In genomic region chr8:121124547-121125239, GRCm38 (mm10) we compare ENCODE assay signal across 11 mouse cellular contexts. TPM values are rescaled to one million over a fixed set of nuclear protein-coding genes. Genes with fewer than 3 reads are reported as not detected.
DNase-seq lines count a peak whose midpoint lies in the region; ATAC-seq and TF ChIP-seq lines count a peak whose summit lies in the region.
"Had no signal": no experiment of that assay in that cellular context is flagged by ENCODE, and none has a peak within 500 bp of the region (broad histone marks: within the 10 kb centered on the region; RNA-seq: fewer than 3 reads in every experiment).

No protein-coding gene starts in this region.

- 0 out of 2 replicates have a peak, but pooled peaks have one; percentile 5 for ATAC-seq in forebrain, embryonic 11.5 days (replicated peaks; ENCODE audit: low FRiP score)
- ATAC-seq in forebrain, postnatal 0 days: no peak
- ATAC-seq in midbrain, embryonic 11.5 days (ENCODE audit: low FRiP score): peak; percentile 23; the same call in 1 of the 2 replicates
- ATAC-seq in midbrain, postnatal 0 days (ENCODE audit: low FRiP score): no peak
- no peak for ATAC-seq in hindbrain, embryonic 16.5 days
- no peak; the same call in 1 of the 2 replicates for ATAC-seq in stomach, embryonic 15.5 days (ENCODE audit: insufficient read depth, low FRiP score, low read depth)

- no peak overlapping the region for H3K27ac ChIP-seq in forebrain, embryonic 11.5 days (ENCODE audit: low read depth, low read length)
- H3K27ac ChIP-seq in forebrain, postnatal 0 days (ENCODE audit: low read depth, low read length): no peak overlapping the region
- H3K27ac ChIP-seq in midbrain, embryonic 11.5 days (ENCODE audit: low read depth, low read length): no peak overlapping the region
- H3K27ac ChIP-seq in midbrain, postnatal 0 days (ENCODE audit: low read depth, low read length): no peak overlapping the region
- H3K27ac ChIP-seq in hindbrain, embryonic 16.5 days (ENCODE audit: low read depth, low read length): no peak overlapping the region
- no peak overlapping the region for H3K27ac ChIP-seq in stomach, embryonic 15.5 days

- H3K4me3 ChIP-seq in forebrain, embryonic 11.5 days (ENCODE audit: low read depth, low read length): no peak overlapping the region
- no peak overlapping the region for H3K4me3 ChIP-seq in forebrain, postnatal 0 days (ENCODE audit: low read depth, low read length)
- H3K4me3 ChIP-seq in midbrain, embryonic 11.5 days (ENCODE audit: low read depth, low read length): no peak overlapping the region
- H3K4me3 ChIP-seq in midbrain, postnatal 0 days (ENCODE audit: low read depth, low read length): no peak overlapping the region
- no peak overlapping the region for H3K4me3 ChIP-seq in hindbrain, embryonic 16.5 days (ENCODE audit: low read length)
- H3K4me3 ChIP-seq in stomach, embryonic 15.5 days (replicated peaks): peak overlapping the region; percentile 44
- H3K4me3 ChIP-seq: erythroblast, embryonic 14.5 days had no signal

- H3K9me3 ChIP-seq in forebrain, embryonic 11.5 days (ENCODE audit: control insufficient read depth, low read length): no peaks in the 10 kb centered on the region; the same call in 1 of the 2 replicates
- 0 out of 2 replicates have a peak, but pooled peaks cover 3% of the 10 kb centered on the region for H3K9me3 ChIP-seq in forebrain, postnatal 0 days (ENCODE audit: low read length)
- peaks cover 3% of the 10 kb centered on the region for H3K9me3 ChIP-seq in midbrain, embryonic 11.5 days (ENCODE audit: control insufficient read depth, low read length)
- no peaks in the 10 kb centered on the region for H3K9me3 ChIP-seq in midbrain, postnatal 0 days (ENCODE audit: low read length)
- no peaks in the 10 kb centered on the region for H3K9me3 ChIP-seq in hindbrain, embryonic 16.5 days (ENCODE audit: control insufficient read depth, low read length)
- no peaks in the 10 kb centered on the region for H3K9me3 ChIP-seq in stomach, embryonic 15.5 days

- peaks cover 99% of the 10 kb centered on the region for H3K27me3 ChIP-seq in forebrain, embryonic 11.5 days (ENCODE audit: control insufficient read depth, insufficient read depth, low read length)
- H3K27me3 ChIP-seq in forebrain, postnatal 0 days (ENCODE audit: insufficient read depth, low read length): peaks cover 96% of the 10 kb centered on the region
- H3K27me3 ChIP-seq in midbrain, embryonic 11.5 days (ENCODE audit: control insufficient read depth, insufficient read depth, low read length): peaks cover 99% of the 10 kb centered on the region
- peaks cover 93% of the 10 kb centered on the region for H3K27me3 ChIP-seq in midbrain, postnatal 0 days (ENCODE audit: insufficient read depth, low read length)
- H3K27me3 ChIP-seq in hindbrain, embryonic 16.5 days (replicated peaks; ENCODE audit: control insufficient read depth, insufficient read depth, low read length): peaks cover 77% of the 10 kb centered on the region
- H3K27me3 ChIP-seq in stomach, embryonic 15.5 days (replicated peaks): peaks cover 94% of the 10 kb centered on the region

- no peaks in the 10 kb centered on the region for H3K36me3 ChIP-seq in forebrain, embryonic 11.5 days (ENCODE audit: control insufficient read depth, insufficient read depth, low read length)
- no peaks in the 10 kb centered on the region for H3K36me3 ChIP-seq in forebrain, postnatal 0 days (ENCODE audit: insufficient read depth)
- no peaks in the 10 kb centered on the region for H3K36me3 ChIP-seq in midbrain, embryonic 11.5 days (ENCODE audit: control insufficient read depth, insufficient read depth, low read length)
- no peaks in the 10 kb centered on the region for H3K36me3 ChIP-seq in midbrain, postnatal 0 days (ENCODE audit: insufficient read depth, low read length)
- no peaks in the 10 kb centered on the region for H3K36me3 ChIP-seq in hindbrain, embryonic 16.5 days (ENCODE audit: control insufficient read depth, insufficient read depth, low read length)
- no peaks in the 10 kb centered on the region for H3K36me3 ChIP-seq in stomach, embryonic 15.5 days

- no peak overlapping the region for H3K9ac ChIP-seq in forebrain, embryonic 11.5 days (ENCODE audit: low read length)
- no peak overlapping the region for H3K9ac ChIP-seq in forebrain, postnatal 0 days
- no peak overlapping the region for H3K9ac ChIP-seq in midbrain, embryonic 11.5 days (ENCODE audit: low read length)
- H3K9ac ChIP-seq in midbrain, postnatal 0 days (replicated peaks; ENCODE audit: low read length, poor library complexity, severe bottlenecking): no peak overlapping the region
- no peak overlapping the region for H3K9ac ChIP-seq in hindbrain, embryonic 16.5 days (ENCODE audit: low read depth, low read length)
- no peak overlapping the region for H3K9ac ChIP-seq in stomach, embryonic 15.5 days

- no peak overlapping the region for H3K4me2 ChIP-seq in forebrain, embryonic 11.5 days (ENCODE audit: low read depth, low read length, severe bottlenecking)
- no peak overlapping the region for H3K4me2 ChIP-seq in forebrain, postnatal 0 days (ENCODE audit: low read depth)
- no peak overlapping the region for H3K4me2 ChIP-seq in midbrain, embryonic 11.5 days
- no peak overlapping the region for H3K4me2 ChIP-seq in midbrain, postnatal 0 days (ENCODE audit: low read depth, low read length, poor library complexity, severe bottlenecking)
- H3K4me2 ChIP-seq in hindbrain, embryonic 16.5 days (ENCODE audit: low read length): peak overlapping the region; percentile 11
- H3K4me2 ChIP-seq in stomach, embryonic 15.5 days: peak overlapping the region; percentile 83

- TF ChIP-seq CTCF in forebrain, postnatal 0 days (IDR thresholded peaks at IDR 0.05; ENCODE audit: low read depth): no peak
- no peak for TF ChIP-seq CTCF in midbrain, postnatal 0 days (IDR thresholded peaks at IDR 0.05)

- DNase-seq in forebrain, embryonic 11.5 days (ENCODE audit: low spot score): no peak
- no peak for DNase-seq in forebrain, postnatal 0 days
- DNase-seq in midbrain, embryonic 11.5 days (ENCODE audit: low spot score, missing footprints): peak; percentile 90
- no peak for DNase-seq in midbrain, postnatal 0 days (ENCODE audit: low spot score)
- DNase-seq in ovary, postnatal 14 days (ENCODE audit: low spot score): no peak
- DNase-seq in right cerebral cortex, postnatal 10 days (ENCODE audit: low spot score in 2 of 2): no peak

- 2% methylated on average over 17 of the region's 17 CpGs for WGBS in forebrain, embryonic 11.5 days
- 3% methylated on average over 17 of the region's 17 CpGs for WGBS in forebrain, postnatal 0 days
- 4% methylated on average over 17 of the region's 17 CpGs for WGBS in midbrain, embryonic 11.5 days
- WGBS in midbrain, postnatal 0 days: 3% methylated on average over 17 of the region's 17 CpGs
- WGBS in hindbrain, embryonic 16.5 days: 2% methylated on average over 17 of the region's 17 CpGs
- WGBS in stomach, embryonic 15.5 days: 11% methylated on average over 17 of the region's 17 CpGs

- H3K4me1 ChIP-seq in forebrain, embryonic 11.5 days (replicated peaks; ENCODE audit: control insufficient read depth, insufficient read depth, low read length): peaks cover 10% of the 10 kb centered on the region; the same call in 1 of the 2 replicates
- H3K4me1 ChIP-seq in forebrain, postnatal 0 days (ENCODE audit: insufficient read depth): no peaks in the 10 kb centered on the region
- peaks cover 10% of the 10 kb centered on the region for H3K4me1 ChIP-seq in midbrain, embryonic 11.5 days (ENCODE audit: control insufficient read depth, insufficient read depth, low read length)
- no peaks in the 10 kb centered on the region for H3K4me1 ChIP-seq in midbrain, postnatal 0 days (ENCODE audit: insufficient read depth, low read length)
- peaks cover 17% of the 10 kb centered on the region for H3K4me1 ChIP-seq in hindbrain, embryonic 16.5 days (ENCODE audit: control insufficient read depth, insufficient read depth, low read depth, low read length)
- H3K4me1 ChIP-seq in stomach, embryonic 15.5 days: peaks cover 16% of the 10 kb centered on the region

RNA-seq across cellular contexts. Expression of gene Foxl1, which starts 3.0 kb away (rescaled TPM):
- 0.39 and 0.81 TPM in 2 replicates for polyA plus RNA-seq in forebrain, embryonic 11.5 days (2014; fragmentation: Nextera tagmentation; extraction: Ambion mirVana)
- 0.19 TPM in 1 of 2 replicates, not detected in the other for total RNA-seq in forebrain, postnatal 0 days (2014; rRNA removed)
- 0.06 TPM in 1 of 2 replicates, not detected in the other for polyA plus RNA-seq in forebrain, postnatal 0 days (2015; fragmentation: Nextera tagmentation; extraction: Ambion mirVana)
- 0.46 and 0.79 TPM in 2 replicates for polyA plus RNA-seq in midbrain, embryonic 11.5 days (2014; fragmentation: Nextera tagmentation; extraction: Ambion mirVana)
- 0.09 and 0.22 TPM in 2 replicates for total RNA-seq in midbrain, postnatal 0 days (2014; rRNA removed)
- polyA plus RNA-seq in midbrain, postnatal 0 days (2015; fragmentation: Nextera tagmentation; extraction: Ambion mirVana): 0.12 and 0.20 TPM in 2 replicates
- 0.09 and 0.16 TPM in 2 replicates for polyA plus RNA-seq in hindbrain, embryonic 16.5 days (2015; fragmentation: Nextera tagmentation; extraction: Ambion mirVana)
- 7.2 and 9.4 TPM in 2 replicates for polyA plus RNA-seq in stomach, embryonic 15.5 days (2015; fragmentation: Nextera tagmentation; extraction: Ambion mirVana)
- polyA plus RNA-seq: erythroblast, embryonic 14.5 days; spleen, adult 2 months had no signal

RNA-seq across cellular contexts. Expression of gene Foxc2, which starts 8.7 kb away (rescaled TPM):
- polyA plus RNA-seq in forebrain, embryonic 11.5 days (2014; fragmentation: Nextera tagmentation; extraction: Ambion mirVana): 6.1 and 6.3 TPM in 2 replicates
- 3.1 and 6.5 TPM in 2 replicates for total RNA-seq in forebrain, postnatal 0 days (2014; rRNA removed)
- 2.6 and 2.7 TPM in 2 replicates for polyA plus RNA-seq in forebrain, postnatal 0 days (2015; fragmentation: Nextera tagmentation; extraction: Ambion mirVana)
- polyA plus RNA-seq in midbrain, embryonic 11.5 days (2014; fragmentation: Nextera tagmentation; extraction: Ambion mirVana): 7.0 and 7.1 TPM in 2 replicates
- 7.6 and 10.9 TPM in 2 replicates for total RNA-seq in midbrain, postnatal 0 days (2014; rRNA removed)
- polyA plus RNA-seq in midbrain, postnatal 0 days (2015; fragmentation: Nextera tagmentation; extraction: Ambion mirVana): 2.6 and 2.8 TPM in 2 replicates
- 1.9 and 2.8 TPM in 2 replicates for polyA plus RNA-seq in hindbrain, embryonic 16.5 days (2015; fragmentation: Nextera tagmentation; extraction: Ambion mirVana)
- polyA plus RNA-seq in stomach, embryonic 15.5 days (2015; fragmentation: Nextera tagmentation; extraction: Ambion mirVana): 0.77 and 0.90 TPM in 2 replicates
- total RNA-seq: monocyte, adult 5-6 weeks had no signal
- polyA plus RNA-seq: erythroblast, embryonic 14.5 days had no signal

RNA-seq across cellular contexts. Expression of gene Mthfsd, which starts 16.5 kb away (rescaled TPM):
- polyA plus RNA-seq in forebrain, embryonic 11.5 days (2014; fragmentation: Nextera tagmentation; extraction: Ambion mirVana): 52.8 and 58.7 TPM in 2 replicates
- 38.7 and 76.5 TPM in 2 replicates for total RNA-seq in forebrain, postnatal 0 days (2014; rRNA removed)
- 30.3 and 33.3 TPM in 2 replicates for polyA plus RNA-seq in forebrain, postnatal 0 days (2015; fragmentation: Nextera tagmentation; extraction: Ambion mirVana)
- polyA plus RNA-seq in midbrain, embryonic 11.5 days (2014; fragmentation: Nextera tagmentation; extraction: Ambion mirVana): 47.4 and 50.4 TPM in 2 replicates
- 53.4 and 67.1 TPM in 2 replicates for total RNA-seq in midbrain, postnatal 0 days (2014; rRNA removed)
- 34.6 and 37.2 TPM in 2 replicates for polyA plus RNA-seq in midbrain, postnatal 0 days (2015; fragmentation: Nextera tagmentation; extraction: Ambion mirVana)
- polyA plus RNA-seq in hindbrain, embryonic 16.5 days (2015; fragmentation: Nextera tagmentation; extraction: Ambion mirVana): 45.2 and 46.3 TPM in 2 replicates
- polyA plus RNA-seq in stomach, embryonic 15.5 days (2015; fragmentation: Nextera tagmentation; extraction: Ambion mirVana): 53.9 and 56.3 TPM in 2 replicates

RNA-seq across cellular contexts. Expression of gene Foxf1, which starts 40.5 kb away (rescaled TPM):
- polyA plus RNA-seq in forebrain, embryonic 11.5 days (2014; fragmentation: Nextera tagmentation; extraction: Ambion mirVana): 0.17 and 0.91 TPM in 2 replicates
- total RNA-seq in forebrain, postnatal 0 days (2014; rRNA removed): 1.3 and 2.3 TPM in 2 replicates
- polyA plus RNA-seq in forebrain, postnatal 0 days (2015; fragmentation: Nextera tagmentation; extraction: Ambion mirVana): 1.4 and 1.6 TPM in 2 replicates
- 0.17 and 0.20 TPM in 2 replicates for polyA plus RNA-seq in midbrain, embryonic 11.5 days (2014; fragmentation: Nextera tagmentation; extraction: Ambion mirVana)
- total RNA-seq in midbrain, postnatal 0 days (2014; rRNA removed): 0.71 and 3.5 TPM in 2 replicates
- polyA plus RNA-seq in midbrain, postnatal 0 days (2015; fragmentation: Nextera tagmentation; extraction: Ambion mirVana): 1.5 and 1.6 TPM in 2 replicates
- polyA plus RNA-seq in hindbrain, embryonic 16.5 days (2015; fragmentation: Nextera tagmentation; extraction: Ambion mirVana): 1.1 and 1.3 TPM in 2 replicates
- polyA plus RNA-seq in stomach, embryonic 15.5 days (2015; fragmentation: Nextera tagmentation; extraction: Ambion mirVana): 131 and 136 TPM in 2 replicates
- total RNA-seq: monocyte, adult 5-6 weeks had no signal
- polyA plus RNA-seq: erythroblast, embryonic 14.5 days had no signal

Comparison
In these comparisons a context has a peak if more than half of its experiments do, and no peak if none do; other contexts are left out.
1. ATAC-seq: peak in forebrain, embryonic 11.5 days (single experiment) and midbrain, embryonic 11.5 days (single experiment); none in forebrain, postnatal 0 days (single experiment), midbrain, postnatal 0 days (single experiment), hindbrain, embryonic 16.5 days (single experiment) and stomach, embryonic 15.5 days (single experiment).
2. H3K4me2 ChIP-seq: peak in hindbrain, embryonic 16.5 days (single experiment) and stomach, embryonic 15.5 days (single experiment); none in forebrain, embryonic 11.5 days (single experiment), forebrain, postnatal 0 days (single experiment), midbrain, embryonic 11.5 days (single experiment) and midbrain, postnatal 0 days (single experiment).